Mouse (Mus musculus) lung, postnatal 36 days (tissue): ENCODE results near the gene Atp6v1c2.
A peak's percentile ranks its signal among the peaks of the same experiment; 100 is the strongest.

Experiments used
- DNase-seq: peaks from one replicate; pipeline ENCODE4 v3.0.0; 2022; ENCODE audit warnings: mixed read lengths

The Atp6v1c2 gene

DNA sequence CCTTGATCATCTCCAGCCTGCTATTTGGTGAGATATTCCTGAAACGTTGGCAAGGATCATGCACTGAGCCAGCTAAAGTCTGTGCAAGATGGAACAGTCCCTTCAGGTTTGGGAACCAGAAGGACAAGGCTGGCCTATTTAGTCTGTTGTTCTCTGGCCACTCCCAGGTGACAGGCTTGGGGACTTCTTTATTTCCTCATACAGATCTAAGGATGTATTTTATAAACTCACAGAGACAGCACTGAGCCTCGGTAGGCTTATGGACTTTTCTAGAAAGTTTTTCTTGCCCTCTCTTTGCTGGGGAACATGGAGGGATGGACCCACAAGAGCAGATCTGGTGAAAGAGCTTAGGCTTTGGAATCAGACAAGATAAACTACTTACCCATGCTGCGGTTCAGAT, at the start of gene Atp6v1c2:
Gene Atp6v1c2 (minus strand): TSS at position 101 of the 400 bp plus-strand sequence.
- no peak for DNase-seq

DNA sequence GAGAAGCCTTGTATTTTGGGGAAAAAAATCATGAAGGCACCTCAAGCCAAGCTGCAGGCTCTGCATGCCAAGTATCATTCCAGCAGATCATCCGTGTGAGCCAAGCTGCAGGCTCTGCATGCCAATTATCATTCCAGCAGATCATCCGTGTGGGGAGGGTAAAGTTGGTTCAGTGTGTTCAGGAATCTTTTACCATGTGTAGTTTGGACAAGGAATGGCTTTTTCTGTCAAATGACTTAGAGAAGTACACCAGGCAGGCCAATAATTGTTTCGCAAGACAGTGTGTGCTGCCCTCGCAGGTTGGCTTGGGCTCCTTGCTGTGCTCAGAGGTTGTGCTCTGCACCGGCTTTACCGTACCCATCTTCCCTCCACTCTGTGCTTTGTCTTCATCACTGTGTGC, 47.4 kb upstream of the Atp6v1c2 start:
- DNase-seq, result no peak

DNA sequence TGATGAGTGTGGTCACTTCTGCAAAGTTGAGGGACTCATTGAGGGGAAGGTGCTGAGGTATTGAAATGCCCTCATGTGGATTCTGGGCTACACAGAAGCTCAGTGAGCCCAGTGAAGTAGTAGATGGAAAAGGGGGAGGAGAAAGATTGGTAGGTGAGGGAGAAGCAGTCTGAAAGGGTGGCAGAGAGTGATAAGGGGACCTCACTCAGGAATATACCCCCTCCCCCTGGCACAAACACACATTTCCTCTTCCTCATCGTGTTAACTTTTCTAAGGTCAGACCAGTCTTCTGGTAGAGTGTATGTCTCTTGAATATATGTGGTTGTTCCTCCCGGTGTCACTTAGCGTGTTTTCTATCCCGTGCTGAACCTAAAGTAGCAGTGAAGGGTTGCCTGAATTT, 46.1 kb upstream of the Atp6v1c2 start:
- DNase-seq, result no peak

DNA sequence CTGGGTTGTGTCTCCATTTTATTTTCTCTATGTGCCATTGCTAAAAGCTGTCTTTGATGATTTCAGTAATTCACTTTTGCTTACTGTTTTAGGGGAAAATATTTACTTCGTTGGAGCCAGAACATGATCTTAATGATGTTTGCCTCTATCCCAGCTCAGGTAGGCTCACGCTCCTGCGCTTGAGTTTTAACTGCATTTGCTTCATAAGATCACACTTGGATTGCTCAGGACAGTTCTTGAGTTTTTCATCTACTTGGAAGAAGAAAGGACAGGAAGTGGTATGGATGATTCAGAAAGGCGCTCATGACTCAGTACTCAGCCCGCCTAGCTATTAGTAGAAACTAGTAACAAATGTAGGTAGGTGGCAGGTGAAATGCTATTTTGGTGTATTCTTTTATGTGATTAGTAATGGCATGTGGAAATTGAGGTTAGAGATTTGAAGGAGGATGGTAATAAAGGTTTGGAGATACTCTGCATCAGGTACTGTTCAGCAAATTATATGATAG, 44.4 kb upstream of the Atp6v1c2 start:
- DNase-seq, result no peak

DNA sequence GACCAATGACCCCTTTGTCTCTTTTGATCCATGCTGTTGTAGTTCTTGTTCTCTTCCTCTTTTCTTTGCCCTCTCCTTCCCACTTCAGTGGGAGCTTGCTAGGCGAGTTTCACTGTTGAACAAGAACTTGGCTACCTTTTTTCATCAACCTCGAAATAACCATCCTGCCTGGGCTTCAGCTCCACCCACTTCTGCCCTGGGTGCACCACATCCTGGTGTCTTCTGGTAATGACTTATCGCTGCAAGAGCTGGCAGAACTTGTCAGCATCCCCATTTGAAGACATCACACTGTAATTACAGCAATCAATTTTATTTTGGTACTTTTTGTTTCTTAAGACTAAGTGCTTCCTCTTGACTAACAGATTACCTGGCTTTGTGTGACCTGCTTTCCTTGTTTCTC, 43.5 kb upstream of the Atp6v1c2 start:
- DNase-seq, result no peak

DNA sequence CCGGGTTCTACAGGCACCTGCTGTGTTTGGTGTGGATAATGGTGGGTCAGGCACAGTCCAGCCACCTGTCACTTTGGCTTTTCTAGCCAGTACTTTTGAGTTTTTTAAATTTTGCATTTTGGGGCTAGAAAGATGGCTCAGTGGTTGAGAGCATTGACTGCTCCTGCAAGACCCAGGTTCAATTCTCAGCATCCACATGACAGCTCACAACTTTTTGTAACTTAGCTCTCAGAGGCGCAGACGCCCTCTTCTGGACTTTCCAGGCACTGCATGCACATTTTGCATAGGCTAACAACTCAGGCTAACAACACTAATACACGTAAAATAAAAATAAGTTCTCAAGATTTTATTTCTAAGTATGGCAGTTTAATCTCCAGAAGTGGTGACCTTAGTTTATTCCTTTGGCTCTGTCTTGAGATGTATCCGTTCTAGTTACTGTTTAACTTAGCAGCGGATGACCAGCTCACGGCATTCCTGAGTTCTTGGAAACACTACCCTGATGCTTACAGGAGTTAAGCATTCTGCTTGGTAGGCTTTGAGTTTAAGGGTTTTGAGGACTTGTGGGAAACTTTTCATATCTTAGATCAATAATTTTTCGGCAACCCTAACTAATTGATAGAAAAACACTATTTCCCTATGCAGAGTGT, 42.6 kb upstream of the Atp6v1c2 start:
- DNase-seq, result peak; percentile 7

DNA sequence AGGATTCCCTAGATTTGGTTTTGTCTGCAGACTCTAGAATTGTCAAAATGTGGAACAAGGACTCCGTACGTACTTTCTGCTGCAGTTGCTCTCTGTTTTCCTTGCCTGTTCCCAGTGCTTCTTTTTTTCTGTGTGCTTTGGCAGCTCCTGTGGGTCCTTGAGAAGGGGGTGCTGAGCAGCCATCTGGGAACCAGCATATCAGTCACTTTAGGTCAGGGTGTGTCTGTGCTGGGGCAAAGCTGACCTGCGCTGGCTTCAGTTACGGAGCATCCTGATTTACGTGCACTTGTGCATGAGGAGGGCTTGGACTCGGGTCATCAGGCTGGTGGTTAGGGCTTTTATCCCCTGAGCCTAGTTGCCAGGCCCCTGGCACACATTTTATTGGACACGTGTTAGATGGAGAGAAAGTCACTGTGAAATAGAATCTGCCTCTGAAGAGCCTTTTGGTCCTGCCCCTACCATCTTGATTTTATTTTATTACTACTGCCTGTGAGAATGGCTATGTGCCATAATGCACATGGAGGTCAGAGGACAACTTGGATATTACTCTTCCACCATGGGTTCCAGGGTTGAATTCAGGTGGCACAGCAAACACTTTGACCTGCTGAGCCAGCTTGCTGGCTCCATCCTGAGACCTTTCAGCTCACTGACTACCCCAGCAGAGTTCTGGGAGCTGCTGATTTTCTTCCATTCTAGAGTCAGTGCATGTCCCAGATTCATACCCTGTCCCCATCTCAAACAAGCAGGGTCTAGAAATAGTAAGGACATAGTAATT, 40.6 kb upstream of the Atp6v1c2 start:
- DNase-seq, result no peak

DNA sequence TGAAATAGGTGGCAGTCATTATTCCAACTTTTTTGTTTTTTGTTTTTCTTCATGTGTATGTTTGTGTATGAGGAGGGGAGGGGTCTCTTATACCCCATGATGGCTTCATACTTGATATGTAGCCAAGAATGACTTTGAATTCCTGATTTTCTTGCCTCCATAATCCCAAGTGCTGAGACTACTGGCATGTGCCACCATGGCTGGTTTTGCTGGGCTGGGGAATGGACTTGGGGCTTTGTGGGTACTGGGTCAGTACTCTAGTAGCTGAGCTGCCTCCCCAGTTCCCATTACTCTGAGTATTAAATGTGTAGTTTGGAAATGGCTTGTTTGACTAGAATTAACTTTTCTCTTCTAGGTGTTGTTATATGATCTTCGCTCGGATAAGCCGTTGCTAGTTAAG, 40.0 kb upstream of the Atp6v1c2 start:
- no peak for DNase-seq

DNA sequence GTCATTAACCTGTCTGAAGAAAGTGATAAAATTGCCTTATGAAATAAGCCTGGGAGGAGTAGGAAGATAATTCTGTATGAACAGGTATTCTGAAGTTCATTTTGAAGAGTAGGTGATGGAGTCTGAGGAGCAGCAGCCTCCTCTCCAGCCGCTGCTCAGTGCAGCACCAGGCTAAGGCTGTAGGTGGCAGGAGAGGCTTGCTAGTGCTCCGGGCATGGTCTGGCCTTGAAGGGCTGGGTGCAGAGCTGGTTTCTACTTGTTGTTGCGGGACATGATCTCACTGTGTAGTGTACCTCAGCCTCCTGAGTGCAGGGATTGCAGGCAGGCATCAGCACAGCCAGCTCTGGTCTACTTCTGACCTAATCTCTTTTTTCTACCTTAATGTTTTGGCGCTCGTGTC, 37.8 kb upstream of the Atp6v1c2 start:
- DNase-seq, result peak; percentile 57

DNA sequence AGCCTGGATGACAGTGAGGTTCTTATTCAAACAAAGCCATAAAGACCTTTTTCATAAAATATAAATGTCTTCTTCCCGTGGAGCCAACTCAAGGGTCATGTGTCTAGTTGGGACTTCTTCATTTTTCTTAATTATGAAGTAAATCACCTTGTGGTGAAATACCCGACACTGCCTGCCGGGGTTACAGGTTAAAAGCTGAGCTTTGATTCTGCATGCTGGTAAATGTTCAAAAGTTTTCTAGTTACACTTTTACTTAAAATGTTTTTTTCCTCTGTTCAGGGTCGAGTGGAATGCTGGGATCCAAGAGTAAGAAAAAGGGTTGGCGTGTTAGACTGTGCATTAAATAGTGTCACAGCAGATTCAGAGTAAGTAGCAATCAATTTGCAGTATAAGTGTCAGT, 33.2 kb upstream of the Atp6v1c2 start:
- DNase-seq, result no peak

DNA sequence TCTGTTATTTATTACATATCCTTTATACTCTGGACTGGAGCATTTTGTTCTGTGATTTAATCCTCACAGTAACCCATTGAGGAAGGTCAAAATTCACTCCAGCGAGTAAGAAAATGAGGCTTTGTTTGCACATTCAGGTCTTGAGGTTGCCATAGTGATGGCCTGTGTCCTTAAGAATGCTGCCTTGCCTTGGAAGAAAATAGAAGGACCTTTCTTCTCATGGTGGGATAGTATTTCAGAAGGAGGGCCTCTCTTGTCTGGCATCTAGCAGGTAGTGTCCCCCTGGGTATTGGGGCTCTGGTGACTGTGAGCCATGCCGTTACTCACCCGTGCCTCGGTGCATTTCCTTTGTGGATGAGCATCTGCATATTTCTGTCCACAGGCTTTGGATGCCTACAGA, 31.5 kb upstream of the Atp6v1c2 start:
- DNase-seq, result peak; percentile 18

DNA sequence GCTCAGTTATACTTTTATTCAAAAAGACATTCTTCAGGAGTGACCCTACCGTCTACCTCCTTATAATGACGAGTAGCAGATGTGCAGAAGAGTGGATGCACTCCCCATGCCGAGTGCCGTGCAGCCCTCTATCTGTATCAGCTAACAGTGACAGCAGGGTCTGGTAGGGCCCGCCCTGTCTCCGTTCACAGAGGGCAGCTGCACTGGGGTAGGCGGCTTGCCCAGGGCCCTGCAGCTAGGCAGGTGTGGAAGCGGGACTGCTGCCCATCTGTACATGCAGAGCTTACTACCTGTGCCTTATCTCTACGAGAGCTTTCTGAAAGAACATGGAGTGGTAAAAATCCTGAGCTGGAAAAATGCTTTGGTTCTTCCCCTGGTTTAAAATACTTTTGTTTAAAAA, 30.9 kb upstream of the Atp6v1c2 start:
- no peak for DNase-seq

DNA sequence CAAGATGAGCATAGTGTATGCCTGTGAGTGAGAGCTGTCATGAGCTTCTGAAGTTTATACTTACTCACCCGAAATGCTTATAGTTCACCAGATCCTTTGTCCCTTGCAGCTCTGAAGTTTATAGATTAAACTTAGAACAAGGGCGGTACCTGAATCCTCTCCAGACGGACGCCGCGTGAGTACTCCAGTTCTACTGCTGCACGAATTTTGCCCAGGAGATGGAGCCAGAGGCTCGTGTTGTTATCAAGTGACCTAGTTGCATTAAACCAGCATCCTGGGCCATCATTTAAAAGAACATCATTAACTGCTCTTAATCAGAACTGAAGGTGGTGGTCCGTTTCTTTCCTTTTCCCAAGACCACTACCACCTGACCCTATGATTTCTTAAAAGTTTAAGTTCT, 29.8 kb upstream of the Atp6v1c2 start:
- DNase-seq, result peak; percentile 61

DNA sequence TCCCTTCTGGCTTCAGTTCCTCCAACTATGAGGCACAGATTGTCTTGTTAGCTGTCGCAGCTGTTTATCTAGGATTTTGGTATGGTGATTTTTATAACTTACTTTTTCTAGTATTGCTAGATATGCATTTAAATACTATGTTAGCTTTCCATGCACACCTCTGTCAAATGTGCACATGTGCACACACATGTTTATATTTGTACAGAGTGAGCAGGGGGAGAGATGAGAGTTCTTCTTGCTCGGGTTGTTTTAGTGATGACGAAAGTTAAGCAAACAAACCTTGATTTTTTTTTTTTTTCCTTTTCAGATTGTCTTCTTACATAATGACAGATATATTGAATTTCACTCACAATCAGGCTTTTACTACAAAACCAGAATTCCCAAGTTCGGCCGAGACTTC, 28.6 kb upstream of the Atp6v1c2 start:
- DNase-seq, result no peak

DNA sequence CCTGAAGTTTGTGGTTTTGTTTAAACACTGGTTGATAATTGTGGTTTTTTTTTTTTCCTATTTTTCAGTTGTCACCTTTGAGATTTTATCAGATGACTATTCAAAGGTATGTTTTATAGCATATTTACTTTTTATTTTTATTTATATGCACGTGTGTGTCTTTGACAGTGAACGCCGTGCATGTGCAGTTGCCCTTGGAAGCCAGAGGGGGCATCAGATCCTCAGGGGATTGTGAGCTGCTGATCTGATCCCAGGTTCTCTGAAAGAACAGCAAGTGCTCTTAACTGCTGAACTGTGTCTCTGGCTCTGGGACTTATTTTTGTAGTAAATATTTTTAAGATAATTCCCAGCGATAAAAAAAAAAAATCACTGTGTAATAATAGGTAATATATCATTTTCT, 27.7 kb upstream of the Atp6v1c2 start:
- DNase-seq, result no peak

DNA sequence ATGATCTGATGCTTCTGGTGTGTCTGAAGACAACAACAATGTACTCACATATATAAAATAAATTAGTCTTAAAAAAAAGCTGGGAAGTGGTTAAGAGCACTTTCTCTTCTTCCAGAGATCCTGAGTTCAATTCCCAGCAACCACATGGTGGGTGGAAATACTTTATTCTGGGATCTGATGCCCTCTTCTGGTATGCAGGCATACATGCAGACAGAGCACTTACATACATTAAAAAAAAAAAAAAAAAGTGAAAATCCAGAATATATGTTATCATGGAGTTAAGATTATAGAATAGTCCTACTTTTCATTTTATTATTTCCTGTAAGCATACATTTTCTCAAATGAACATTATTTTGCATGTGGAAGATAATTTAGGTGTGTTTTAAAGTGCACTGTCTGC, 20.9 kb upstream of the Atp6v1c2 start:
- no peak for DNase-seq

DNA sequence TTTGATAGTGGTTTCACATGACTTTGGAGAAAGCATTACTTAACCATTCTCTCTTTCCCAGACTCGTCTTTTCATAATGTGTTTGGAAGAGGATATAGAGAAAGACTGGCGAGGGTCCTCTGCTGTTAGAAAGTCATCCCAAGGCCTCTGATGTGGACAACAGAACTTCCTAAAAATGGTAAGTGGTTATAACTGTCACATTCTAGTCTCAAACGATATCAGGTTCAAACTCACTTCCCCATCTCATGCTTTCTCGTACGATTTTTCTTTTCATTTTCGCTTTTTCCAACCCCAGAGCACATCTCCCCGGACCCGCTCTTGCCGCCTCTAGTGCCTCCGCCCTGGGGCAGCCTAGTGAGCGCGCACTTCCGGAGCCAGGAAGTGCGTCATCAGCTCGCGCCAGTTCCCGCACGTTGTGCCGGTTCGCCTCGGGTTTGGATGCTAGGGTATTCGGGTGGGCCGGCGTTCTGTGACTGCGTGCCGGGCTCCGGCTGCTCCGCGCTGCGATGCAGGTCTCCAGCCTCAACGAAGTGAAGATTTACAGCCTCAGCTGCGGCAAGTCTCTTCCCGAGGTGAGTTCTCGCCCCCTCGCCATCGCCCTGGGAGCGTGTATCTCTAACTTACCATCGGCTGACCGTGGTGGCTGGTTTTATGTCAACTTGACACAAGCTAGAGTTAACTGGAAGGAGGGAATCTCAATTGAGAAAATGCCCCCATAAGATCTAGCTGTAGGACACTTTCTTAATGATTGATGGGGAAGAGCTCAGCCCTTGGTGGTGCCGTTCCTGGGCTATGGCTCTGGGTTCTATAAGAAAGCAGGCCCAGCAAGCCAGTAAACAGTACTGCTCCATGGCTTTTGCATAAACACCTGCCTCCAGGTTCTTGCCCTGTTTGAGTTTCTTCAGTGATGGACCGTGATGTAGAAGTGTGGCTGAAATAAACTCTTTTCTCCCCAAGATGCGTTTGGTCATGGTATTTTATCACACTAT, 19.2 kb upstream of the Atp6v1c2 start, which contains the start of gene Nol10:
Gene Nol10 (plus strand): TSS at position 411 of the 989 bp plus-strand sequence.
- DNase-seq, result peak; percentile 91

DNA sequence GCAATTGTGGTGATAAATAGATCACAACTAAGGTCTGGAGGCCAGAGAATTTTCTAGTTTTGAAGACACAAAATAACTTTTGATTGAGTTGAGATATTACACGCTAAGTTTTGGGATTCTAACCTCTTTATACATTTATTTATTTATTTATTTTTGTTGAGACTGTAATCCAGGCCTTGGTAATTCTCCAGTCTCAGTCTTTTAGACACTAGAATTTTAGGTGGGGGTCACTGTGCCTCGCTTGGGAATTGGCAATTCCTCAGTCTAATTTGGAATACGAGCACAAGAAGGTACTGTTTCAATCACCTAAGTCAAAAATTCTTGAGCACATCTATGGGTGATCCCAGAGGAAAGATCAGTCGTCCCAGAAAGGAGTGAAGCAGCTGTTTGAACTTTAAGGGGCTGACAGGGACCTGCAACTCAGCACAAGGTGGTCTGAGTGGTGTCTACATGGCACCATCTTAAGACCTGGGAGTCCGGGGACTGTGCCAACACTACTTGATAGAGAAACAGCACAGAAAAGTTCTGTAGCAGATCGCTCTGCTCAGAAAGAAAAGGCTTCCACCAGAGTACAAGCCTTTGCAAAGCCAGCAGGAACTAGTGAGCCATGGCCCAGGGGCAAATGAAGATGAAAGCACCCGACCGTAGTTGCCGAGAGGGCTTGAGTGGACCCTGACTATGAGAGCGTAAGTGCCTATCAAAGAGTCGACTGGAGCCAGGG, 18.3 kb upstream of the Atp6v1c2 start:
- DNase-seq, result peak; percentile 20

DNA sequence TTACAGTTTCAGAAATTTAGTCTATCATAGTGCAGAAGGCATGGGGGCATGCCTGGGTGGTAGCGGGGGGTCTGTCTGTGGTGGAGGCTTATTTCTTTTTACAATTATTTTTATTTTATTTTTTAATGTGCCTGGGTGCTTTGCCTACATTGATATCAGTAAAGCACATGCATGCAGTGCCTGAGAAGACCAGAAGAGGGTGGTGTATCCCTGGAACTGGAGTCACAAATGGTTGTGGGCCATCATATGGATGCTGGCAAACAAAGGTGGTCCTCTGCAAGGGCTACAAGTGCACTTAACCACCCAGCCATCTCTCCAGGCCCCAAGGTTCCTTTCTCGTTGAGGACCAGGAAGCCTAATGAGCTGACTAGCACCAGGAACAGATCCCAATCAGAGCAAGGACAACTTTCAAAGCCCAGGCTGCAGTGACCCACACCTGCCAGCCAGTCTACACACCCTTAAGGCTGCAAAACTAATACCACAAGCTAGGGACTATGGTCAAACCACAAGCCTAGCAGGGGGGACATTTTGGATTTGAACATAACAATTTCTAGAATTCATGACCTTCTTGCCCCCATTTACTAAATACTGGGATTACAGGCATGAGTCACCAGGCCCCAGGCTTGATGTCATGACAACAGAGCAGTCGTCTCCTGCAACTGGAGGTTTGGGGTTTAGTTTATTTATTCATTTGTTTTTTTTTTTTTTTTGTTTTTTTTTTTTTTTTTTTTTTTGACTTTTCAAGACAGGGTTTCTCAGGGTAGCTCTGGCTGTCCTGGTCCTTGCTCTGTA, 10.2 kb upstream of the Atp6v1c2 start:
- DNase-seq, result peak; percentile 26

DNA sequence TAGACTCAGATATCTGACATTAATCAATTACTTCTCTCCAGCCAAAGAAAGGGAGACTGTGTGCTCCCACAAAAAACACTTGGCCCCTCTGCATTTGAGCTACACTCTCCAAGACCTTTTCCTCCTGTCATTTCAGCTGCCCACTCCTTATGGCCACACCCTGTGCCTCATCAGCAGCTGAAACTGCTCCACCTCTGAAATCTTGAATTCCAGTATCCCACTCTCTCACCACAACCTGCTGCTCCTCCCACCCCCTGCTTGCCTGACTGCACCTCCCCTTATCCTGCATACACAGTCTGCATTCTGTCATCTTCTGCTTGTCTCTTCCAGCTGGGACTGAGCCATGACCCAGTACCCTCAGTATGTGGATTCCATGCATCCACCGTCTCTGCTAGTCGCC, 9.2 kb upstream of the Atp6v1c2 start:
- DNase-seq, result no peak

DNA sequence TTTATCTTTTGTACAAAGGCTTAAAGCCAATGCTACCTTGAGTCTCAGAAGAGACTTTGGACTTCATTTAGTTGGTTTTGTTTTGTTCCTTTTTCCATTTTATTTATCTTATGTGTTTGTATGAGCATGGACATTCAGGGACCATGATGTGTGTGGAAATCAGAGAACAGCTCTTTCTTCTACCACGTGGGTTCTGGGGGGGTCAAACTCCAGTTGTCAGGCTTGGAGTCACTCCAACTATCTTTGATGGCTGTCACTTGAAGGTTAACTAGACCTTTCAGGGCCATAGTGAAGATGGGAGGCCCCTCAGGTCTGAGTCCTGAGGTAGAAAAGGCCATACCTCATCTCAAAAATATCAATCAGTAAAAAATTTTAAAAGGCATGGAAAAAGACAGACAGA, 4.3 kb upstream of the Atp6v1c2 start:
- no peak for DNase-seq
